Mouse (Mus musculus) kidney, postnatal 0 days (tissue): ENCODE data around the gene Cog4. TPM values are rescaled to one million over a fixed set of nuclear protein-coding genes. Genes with fewer than 3 reads are reported as not detected.

Source experiments
- ATAC-seq: fragments of 200-750 bp; cut with Nextera tagmentation; replicated peaks from 2 replicates; pipeline ENCODE4 v1.8.0; 2017; ENCODE audit warnings: low read depth, moderate number of reproducible peaks, moderate TSS enrichment, moderate library complexity; ENCODE audit not compliant: low FRiP score
- DNase-seq: peaks from one replicate; pipeline ENCODE4 v3.0.0-alpha.2; 2016; ENCODE audit warnings: low spot score
- H3K27ac ChIP-seq: fragments of 300-500 bp; sonication (generic); 2 replicates; pipeline ENCODE4 v1.5.1; 2014; ENCODE audit warnings: mild to moderate bottlenecking
- H3K27me3 ChIP-seq: fragments of 300-500 bp; sonication (generic); 2 replicates; pipeline ENCODE4 v1.6.1; 2014; ENCODE audit warnings: low read length, mixed read lengths; ENCODE audit not compliant: insufficient read depth
- H3K36me3 ChIP-seq: fragments of 300-500 bp; sonication (generic); 2 replicates; pipeline ENCODE4 v1.6.1; 2014; ENCODE audit warnings: low read length, mixed read lengths; ENCODE audit not compliant: insufficient read depth
- H3K4me1 ChIP-seq: fragments of 300-500 bp; sonication (generic); replicated peaks from 2 replicates; pipeline ENCODE4 v1.6.1; 2014; ENCODE audit warnings: antibody characterized with exemption, low read length, mixed read lengths; ENCODE audit not compliant: insufficient read depth
- H3K4me2 ChIP-seq: fragments of 300-500 bp; sonication (generic); 2 replicates; pipeline ENCODE4 v1.6.1; 2014; ENCODE audit warnings: mild to moderate bottlenecking, low read length, moderate library complexity, mixed read lengths
- H3K4me3 ChIP-seq: fragments of 300-500 bp; sonication (generic); replicated peaks from 2 replicates; pipeline ENCODE4 v1.5.1; 2014; ENCODE audit warnings: low read depth, low read length
- H3K9ac ChIP-seq: fragments of 300-500 bp; sonication (generic); 2 replicates; pipeline ENCODE4 v1.6.1; 2014; ENCODE audit warnings: low read depth, low read length
- H3K9me3 ChIP-seq: fragments of 300-500 bp; sonication (generic); replicated peaks from 2 replicates; pipeline ENCODE4 v1.6.1; 2016; ENCODE audit warnings: low read length, inconsistent platforms, mixed read lengths
- CTCF ChIP-seq: IDR thresholded peaks from 2 replicates; pipeline ENCODE4 v1.5.1; 2016; ENCODE audit warnings: antibody characterized with exemption, low read depth, mild to moderate bottlenecking, moderate library complexity
- WGBS: fragments of 180-500 bp; shearing (Covaris S2); extraction: QIAGEN DNeasy Blood & Tissue Kit; methylation state at CpG from one replicate; pipeline ENCODE4 v1.1.7; 2014; 5-methylcytosine and 5-hydroxymethylcytosine counted together
- polyA plus RNA-seq: library from polyadenylated mRNA; unstranded; fragments of >200 nt; fragmentation: Nextera tagmentation; extraction: Ambion mirVana; gene quantifications from 2 replicates; pipeline ENCODE4 v1.2.1, GENCODE M21; 2015

Cog4 gene
- polyA plus RNA-seq, 1 experiment from 2014 or later, result 47.2 TPM

DNA sequence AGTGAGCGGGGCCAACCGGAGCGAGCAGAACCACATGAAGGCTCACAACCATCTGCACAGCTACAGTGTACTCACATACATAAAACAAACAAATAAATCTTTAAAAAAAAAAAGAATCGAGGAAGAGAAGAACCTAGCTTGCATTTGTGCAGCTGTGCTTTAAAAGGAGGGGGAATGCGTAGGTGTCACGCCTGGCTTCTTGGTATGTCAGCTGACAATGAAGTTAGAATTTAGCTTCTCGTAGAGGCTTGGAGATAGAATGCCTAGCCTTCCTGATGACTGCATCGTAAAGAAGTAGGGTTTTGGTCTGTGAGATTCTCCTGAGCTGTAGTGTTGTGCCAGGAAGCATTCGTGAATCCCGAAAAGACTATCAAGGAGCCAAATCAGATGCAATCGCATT lies 71.6 kb downstream of the Cog4 start:
- TF ChIP-seq CTCF, result no peak
- 45% methylated on average over 11 of the region's 11 CpGs for WGBS
- Histone ChIP-seq H3K36me3 (no peaks in the 10 kb centered on the region), H3K27ac (peak overlapping the region; percentile 28; the same call in 1 of the 2 replicates), H3K4me1 (peaks cover 29% of the 10 kb centered on the region), H3K9me3 (no peaks in the 10 kb centered on the region), H3K9ac (no peak overlapping the region), H3K4me3 (no peak overlapping the region), H3K4me2 (no peak overlapping the region), H3K27me3 (no peaks in the 10 kb centered on the region)
- DNase-seq (peak; percentile 39), ATAC-seq (no peak)

- Histone ChIP-seq H3K36me3 (no peaks in the 10 kb centered on the region), H3K4me3 (no peak overlapping the region), H3K9ac (no peak overlapping the region), H3K27me3 (no peaks in the 10 kb centered on the region), H3K4me1 (peaks cover 29% of the 10 kb centered on the region), H3K4me2 (no peak overlapping the region), H3K9me3 (no peaks in the 10 kb centered on the region), H3K27ac (peak overlapping the region; percentile 28; the same call in 1 of the 2 replicates)
- ATAC-seq (no peak), DNase-seq (no peak)
- no peak for TF ChIP-seq CTCF
- WGBS, result 30% methylated on average over 8 of the region's 8 CpGs
These were observed 72.1 kb downstream of the Cog4 start for GRCm38 (mm10) chr8:110918460-110918859.

DNA sequence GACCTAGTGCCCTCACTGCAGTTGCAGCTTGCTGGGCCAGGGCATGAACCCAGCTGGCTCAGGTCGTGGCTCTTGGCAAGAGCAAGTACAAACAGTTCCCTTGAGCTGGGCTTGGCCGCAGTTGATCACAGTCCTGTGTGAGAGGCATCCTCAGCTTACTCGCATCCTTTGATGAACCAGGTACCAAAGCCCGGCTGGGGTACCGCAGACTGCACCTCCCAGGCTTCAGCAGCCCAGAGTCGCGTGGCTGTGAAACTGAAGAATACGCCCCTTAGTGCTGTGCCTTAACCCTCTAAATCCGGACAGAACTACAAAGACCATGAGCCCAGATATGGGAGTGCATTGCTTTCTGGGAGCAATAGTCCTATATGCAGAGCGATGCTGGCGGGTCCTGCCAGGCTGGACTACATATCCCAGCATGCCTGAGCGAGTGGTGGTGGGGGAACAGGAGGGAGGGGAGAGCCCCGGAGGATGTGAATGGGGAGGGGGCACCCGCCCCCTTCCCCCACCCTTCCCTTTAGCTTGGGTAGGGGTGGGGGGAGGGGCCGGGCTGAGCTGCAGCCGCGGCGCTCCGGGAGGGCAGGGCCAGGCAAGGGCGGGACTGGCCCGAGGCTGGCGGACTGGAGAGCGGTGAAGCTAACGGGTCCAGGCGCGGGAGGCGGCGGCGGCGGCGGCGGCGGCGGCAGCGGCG lies 73.1 kb downstream of the Cog4 start, which contains the start of gene St3gal2:
TSS of gene St3gal2 (plus strand) at position 582 of the 691 bp plus-strand sequence.
- 1% methylated on average over 31 of the region's 36 CpGs for WGBS
- TF ChIP-seq CTCF, result no peak
- Histone ChIP-seq H3K27me3 (no peaks in the 10 kb centered on the region), H3K27ac (peak within 1 kb of the TSS; percentile 81), H3K36me3 (no peaks in the 10 kb centered on the region), H3K9ac (peak within 1 kb of the TSS; percentile 86), H3K4me3 (peak within 1 kb of the TSS; percentile 83), H3K9me3 (no peaks in the 10 kb centered on the region), H3K4me1 (peaks cover 29% of the 10 kb centered on the region), H3K4me2 (peak within 1 kb of the TSS; percentile 93)
- DNase-seq (peak; percentile 97), ATAC-seq (peak; percentile 93)

GRCm38 (mm10) chr8:110920032-110920772 lies 73.8 kb downstream of the Cog4 start:
- no peak for TF ChIP-seq CTCF
- Histone ChIP-seq H3K9me3 (no peaks in the 10 kb centered on the region), H3K9ac (peak overlapping the region; percentile 86)

DNA sequence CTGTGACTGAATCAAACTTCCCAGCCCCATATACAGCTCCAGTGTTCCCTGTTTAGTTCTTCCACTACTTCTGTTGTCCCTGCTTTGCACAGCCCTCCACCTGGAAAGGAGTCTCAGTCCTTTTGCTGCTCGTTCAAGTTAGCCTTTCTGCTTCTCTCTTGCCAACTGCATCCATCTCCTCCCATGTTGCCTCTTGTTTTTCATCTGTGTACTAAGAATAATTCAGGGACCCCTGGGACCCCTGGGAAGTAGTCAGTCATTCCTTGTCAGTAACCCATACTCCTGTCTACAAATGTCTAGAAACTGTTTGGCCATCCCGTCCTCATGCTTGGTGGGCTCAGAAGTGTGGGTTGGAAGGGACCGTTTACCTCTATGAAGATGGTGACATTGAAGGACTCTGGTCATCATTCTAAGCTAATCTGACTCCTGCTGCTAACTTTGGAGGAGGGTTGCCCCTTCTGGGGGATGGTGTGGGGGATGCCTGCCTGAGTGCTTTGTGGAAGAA lies 74.4 kb downstream of the Cog4 start:
- Histone ChIP-seq H3K27ac (peak overlapping the region; percentile 81), H3K4me2 (peak overlapping the region; percentile 93), H3K4me3 (peak overlapping the region; percentile 83), H3K4me1 (peaks cover 29% of the 10 kb centered on the region), H3K36me3 (no peaks in the 10 kb centered on the region), H3K9ac (peak overlapping the region; percentile 86), H3K9me3 (no peaks in the 10 kb centered on the region), H3K27me3 (no peaks in the 10 kb centered on the region)
- 13% methylated on average over 3 of the region's 3 CpGs for WGBS
- no peak for ATAC-seq
- TF ChIP-seq CTCF, result no peak
- DNase-seq, result no peak

More at GRCm38 (mm10) chr8:110920032-110920772, 73.8 kb downstream of the Cog4 start:
- ATAC-seq, result peak; percentile 19
- H3K36me3 ChIP-seq, result no peaks in the 10 kb centered on the region
- WGBS, result 3% methylated on average over 25 of the region's 37 CpGs
- no peaks in the 10 kb centered on the region for H3K27me3 ChIP-seq
- H3K27ac ChIP-seq, result peak overlapping the region; percentile 81
- H3K4me2 ChIP-seq, result peak overlapping the region; percentile 93
- H3K4me1 ChIP-seq, result peaks cover 29% of the 10 kb centered on the region
- H3K4me3 ChIP-seq, result peak overlapping the region; percentile 83
- DNase-seq, result peak; percentile 31

- peaks cover 29% of the 10 kb centered on the region for H3K4me1 ChIP-seq
- DNase-seq, result peak; percentile 91
These were observed 75.3 kb downstream of the Cog4 start for GRCm38 (mm10) chr8:110921492-110922230.

More at GRCm38 (mm10) chr8:110921492-110922230, 75.3 kb downstream of the Cog4 start:
- Histone ChIP-seq H3K36me3 (no peaks in the 10 kb centered on the region), H3K4me3 (peak overlapping the region; percentile 83; the same call in 1 of the 2 replicates), H3K9ac (peak overlapping the region; percentile 86), H3K9me3 (no peaks in the 10 kb centered on the region), H3K27me3 (no peaks in the 10 kb centered on the region), H3K4me2 (peak overlapping the region; percentile 93), H3K27ac (peak overlapping the region; percentile 81)
- WGBS, result 17% methylated on average over 7 of the region's 7 CpGs
- ATAC-seq, result no peak
- TF ChIP-seq CTCF, result no peak
